Mouse (Mus musculus) CD4-positive naive resting alpha-beta T cell, adult 76 days (primary cell): Measurements from ENCODE around the gene Sostdc1. TPM values are rescaled to one million over a fixed set of nuclear protein-coding genes. Genes with fewer than 3 reads are reported as not detected.

Experiments used
- total RNA-seq: library from RNA; stranded (reverse); gene quantifications from one replicate; pipeline ENCODE4 v1.2.4, GENCODE M21; 2023

Gene Sostdc1
- total RNA-seq, result not detected

DNA sequence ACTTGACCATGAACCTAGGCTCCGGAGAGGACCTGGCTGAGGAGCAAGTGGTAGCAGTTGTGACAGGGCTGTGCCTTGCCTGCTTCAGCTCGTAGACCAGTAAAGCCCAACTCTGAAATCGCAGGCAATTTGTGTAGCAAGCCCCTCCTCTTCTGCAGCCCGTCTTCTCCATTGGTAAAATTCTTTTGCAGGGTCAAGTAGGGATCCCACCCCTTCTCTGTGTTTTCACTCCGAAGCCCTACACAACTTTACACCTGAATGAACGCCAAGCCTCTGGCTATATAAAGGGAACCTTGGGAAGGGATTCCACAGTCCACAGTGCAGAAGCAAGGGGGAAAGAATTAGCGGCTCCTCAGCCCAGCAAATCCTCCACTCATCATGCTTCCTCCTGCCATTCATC lies at the start of gene Sostdc1:
Sostdc1 (plus strand) TSS at position 224 of the 400 bp plus-strand sequence.

Other genes starting within 250 kb of the Sostdc1 start
- gene Ankmy2, start 157.0 kb upstream of the Sostdc1 start, total RNA-seq, result 31.3 TPM
- gene Bzw2, start 156.1 kb upstream of the Sostdc1 start, total RNA-seq, result 237 TPM
- gene Lrrc72, start 60.7 kb upstream of the Sostdc1 start, total RNA-seq, result not detected
- 0.91 TPM for gene Ispd, start 67.3 kb downstream of the Sostdc1 start, total RNA-seq
- not detected for gene D630036H23Rik, start 68.0 kb downstream of the Sostdc1 start, total RNA-seq